27 mouse cellular contexts compared by ENCODE assay signal in the genomic region with DNA sequence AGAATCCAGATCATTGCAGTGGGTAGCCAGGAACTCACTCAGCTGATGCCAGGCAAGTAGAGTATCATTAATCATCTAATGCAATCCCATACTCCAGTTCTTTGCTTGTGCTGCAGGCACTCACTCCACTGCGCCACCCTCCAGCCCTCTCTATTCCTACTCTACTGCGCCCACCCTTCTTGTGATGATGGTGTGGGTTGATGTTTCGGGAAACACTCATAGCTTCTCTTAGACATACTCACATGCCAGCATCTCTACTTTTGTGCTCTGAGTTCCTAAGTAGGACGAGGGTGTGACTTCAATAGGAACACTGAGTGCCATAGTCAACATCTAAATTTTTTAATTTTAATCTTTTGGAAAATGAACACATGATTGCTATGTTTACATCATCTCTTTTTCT. TPM values are rescaled to one million over a fixed set of nuclear protein-coding genes. Genes with fewer than 3 reads are reported as not detected.
"Had no signal": no experiment of that assay in that cellular context is flagged by ENCODE, and none has a peak within 500 bp of the region (broad histone marks: within the 10 kb centered on the region; RNA-seq: fewer than 3 reads in every experiment).

No protein-coding gene starts in this region.

- H3K27me3 ChIP-seq: embryonic facial prominence, embryonic 15.5 days; forebrain, embryonic 12.5 days; forebrain, embryonic 13.5 days; forebrain, embryonic 15.5 days had no signal

- ATAC-seq: forebrain, embryonic 13.5 days; forebrain, embryonic 14.5 days; forebrain, embryonic 15.5 days; forebrain, embryonic 16.5 days; forebrain, postnatal 0 days had no signal

- H3K9me3 ChIP-seq: embryonic facial prominence, embryonic 10.5 days; embryonic facial prominence, embryonic 12.5 days; embryonic facial prominence, embryonic 13.5 days; embryonic facial prominence, embryonic 15.5 days; forebrain, embryonic 10.5 days; forebrain, embryonic 12.5 days; forebrain, embryonic 13.5 days; forebrain, embryonic 15.5 days had no signal

- H3K27ac ChIP-seq: embryonic facial prominence, embryonic 10.5 days; embryonic facial prominence, embryonic 12.5 days; embryonic facial prominence, embryonic 13.5 days; embryonic facial prominence, embryonic 15.5 days; forebrain, embryonic 10.5 days; forebrain, embryonic 12.5 days; forebrain, embryonic 13.5 days; forebrain, embryonic 15.5 days; gastrocnemius, adult 2 months; heart, adult 2 months had no signal

- H3K36me3 ChIP-seq: embryonic facial prominence, embryonic 10.5 days; embryonic facial prominence, embryonic 12.5 days; embryonic facial prominence, embryonic 13.5 days; embryonic facial prominence, embryonic 15.5 days; forebrain, embryonic 10.5 days; forebrain, embryonic 12.5 days; forebrain, embryonic 15.5 days had no signal

- H3K4me3 ChIP-seq: embryonic facial prominence, embryonic 10.5 days; embryonic facial prominence, embryonic 12.5 days; embryonic facial prominence, embryonic 13.5 days; embryonic facial prominence, embryonic 15.5 days; erythroblast, embryonic 14.5 days; forebrain, embryonic 10.5 days; forebrain, embryonic 12.5 days; forebrain, embryonic 13.5 days; forebrain, embryonic 15.5 days; gastrocnemius, adult 2 months; heart, adult 2 months had no signal

- DNase-seq: cerebellum, adult 8-10 months; cerebellum, adult 9-10 months; cerebellum, adult 9-11 months; cerebellum, postnatal 10 days; cerebellum, postnatal 14 days; cerebellum, postnatal 25 days; cerebellum, postnatal 36 days; embryo, embryonic 11 days; forebrain, postnatal 0 days; gastrocnemius, adult 2 months; gastrocnemius, postnatal 10 days; gastrocnemius, postnatal 14 days; gastrocnemius, postnatal 25 days; gastrocnemius, postnatal 36 days; heart, adult 18-20 months; heart, adult 2 months had no signal

- H3K4me1 ChIP-seq: forebrain, embryonic 12.5 days had no signal

RNA-seq across cellular contexts. Expression of a gene that starts 57.7 kb away (rescaled TPM):
- polyA plus RNA-seq: erythroblast, embryonic 14.5 days had no signal
